Mouse (Mus musculus) heart, postnatal 0 days (tissue): ENCODE measurements around the gene Mitf.

Experiments
- CTCF ChIP-seq: IDR thresholded peaks from 2 replicates; pipeline ENCODE4 v1.5.1; 2016; ENCODE audit warnings: antibody characterized with exemption, control low read depth, low read depth
- EP300 ChIP-seq: IDR thresholded peaks from 2 replicates; pipeline ENCODE4 v1.6.1; 2016; ENCODE audit warnings: antibody characterized with exemption, low read depth

DNA sequence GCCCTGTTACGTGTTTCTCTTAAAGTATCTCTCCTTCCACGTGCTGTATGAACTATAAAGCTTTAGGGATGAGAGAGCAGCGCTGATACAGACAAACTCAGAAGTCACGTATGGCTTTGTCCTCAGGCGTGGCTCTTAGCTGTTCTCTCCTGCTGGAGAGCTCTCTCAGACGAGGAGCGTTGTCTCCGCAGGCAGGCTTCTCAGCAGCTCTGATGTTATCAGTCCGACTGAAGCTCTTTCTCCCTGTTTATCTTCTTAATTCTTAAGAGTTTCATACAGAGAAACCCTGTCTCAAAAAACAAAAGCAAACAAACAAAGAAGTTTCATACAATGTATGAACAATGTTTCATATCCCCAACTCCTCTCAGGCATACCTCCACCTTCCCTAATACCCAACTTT is 178.8 kb downstream of the Mitf start:
- TF ChIP-seq CTCF (no peak), EP300 (no peak)
